Mouse (Mus musculus): ENCODE results near the gene Lrrc57.

DNA sequence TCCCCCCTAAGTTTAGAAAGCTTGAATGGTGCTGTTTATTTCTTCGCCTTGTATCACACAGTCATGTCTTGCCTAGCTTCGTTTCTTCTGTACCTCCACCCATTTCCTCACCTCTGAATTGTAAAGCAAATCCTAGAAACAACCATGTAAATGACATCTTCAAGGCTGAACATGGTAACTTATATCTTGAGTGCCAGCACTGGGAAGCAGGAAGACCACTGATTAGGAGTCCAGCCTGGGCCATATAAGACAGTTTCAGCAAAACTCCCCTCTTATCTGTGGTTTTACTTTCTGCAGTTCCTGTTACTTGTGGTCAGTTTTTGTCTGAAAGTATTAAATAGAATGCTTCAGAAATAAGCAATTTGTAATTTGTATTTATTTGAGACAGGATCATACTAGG lies 33.3 kb downstream of the Lrrc57 start:
- no peak for TF ChIP-seq CTCF (IDR thresholded peaks at IDR 0.05; ENCODE audit: extremely low read depth, insufficient read depth, insufficient read length, insufficient replicate concordance)
- no peak for TF ChIP-seq POLR2A (IDR thresholded peaks at IDR 0.05; ENCODE audit: low read depth, low read length)

All from spleen, adult 2 months (tissue).